Mouse (Mus musculus) limb, embryonic 11.5 days (tissue): ENCODE measurements at regions not wholly inside any gene's neighbourhood (a gene's known extent, or its start where the extent isn't known, plus 50 kb on each side); places are given as distances from the start of the nearest gene placed in this dataset.
A peak's percentile ranks its signal among the peaks of the same experiment; 100 is the strongest.

ENCODE experiments used
- ATAC-seq: fragments of 200-750 bp; cut with Nextera tagmentation; 2 replicates; pipeline ENCODE4 v1.8.0; 2017; ENCODE audit warnings: low read depth; ENCODE audit not compliant: insufficient number of reproducible peaks, low FRiP score, low TSS enrichment
- DNase-seq: peaks from one replicate; pipeline ENCODE4 v3.0.0-alpha.2; 2015; ENCODE audit warnings: low spot score
- H3K27ac ChIP-seq: fragments of 300-500 bp; sonication (generic); replicated peaks from 2 replicates; pipeline ENCODE4 v1.5.1; 2014; ENCODE audit warnings: low read depth, mild to moderate bottlenecking, low read length
- H3K27me3 ChIP-seq: fragments of 300-500 bp; sonication (generic); 2 replicates; pipeline ENCODE4 v1.6.1; 2014; ENCODE audit warnings: mild to moderate bottlenecking, low read length, mixed read lengths; ENCODE audit not compliant: control insufficient read depth, insufficient read depth
- H3K36me3 ChIP-seq: fragments of 300-500 bp; sonication (generic); 2 replicates; pipeline ENCODE4 v1.6.1; 2014; ENCODE audit warnings: mild to moderate bottlenecking, low read length, moderate library complexity, mixed read lengths; ENCODE audit not compliant: control insufficient read depth, insufficient read depth
- H3K4me1 ChIP-seq: fragments of 300-500 bp; sonication (generic); 2 replicates; pipeline ENCODE4 v1.6.1; 2014; ENCODE audit warnings: low read length, mixed read lengths; ENCODE audit not compliant: control insufficient read depth, insufficient read depth
- H3K4me2 ChIP-seq: fragments of 300-500 bp; sonication (generic); 2 replicates; pipeline ENCODE4 v1.6.1; 2014; ENCODE audit warnings: low read depth, mild to moderate bottlenecking, moderate library complexity; ENCODE audit not compliant: severe bottlenecking
- H3K4me3 ChIP-seq: fragments of 300-500 bp; sonication (generic); 2 replicates; pipeline ENCODE4 v1.5.1; 2014; ENCODE audit warnings: low read depth, low read length
- H3K9ac ChIP-seq: fragments of 300-500 bp; sonication (generic); 2 replicates; pipeline ENCODE4 v1.6.1; 2014; ENCODE audit warnings: mild to moderate bottlenecking, low read length
- H3K9me3 ChIP-seq: fragments of 300-500 bp; sonication (generic); 2 replicates; pipeline ENCODE4 v1.6.1; 2016; ENCODE audit warnings: low read length; ENCODE audit not compliant: control insufficient read depth
- WGBS: fragments of 180-500 bp; shearing (Covaris S2); extraction: QIAGEN DNeasy Blood & Tissue Kit; methylation state at CpG from one replicate; pipeline ENCODE4 v1.1.7; 2014; 5-methylcytosine and 5-hydroxymethylcytosine counted together

DNA sequence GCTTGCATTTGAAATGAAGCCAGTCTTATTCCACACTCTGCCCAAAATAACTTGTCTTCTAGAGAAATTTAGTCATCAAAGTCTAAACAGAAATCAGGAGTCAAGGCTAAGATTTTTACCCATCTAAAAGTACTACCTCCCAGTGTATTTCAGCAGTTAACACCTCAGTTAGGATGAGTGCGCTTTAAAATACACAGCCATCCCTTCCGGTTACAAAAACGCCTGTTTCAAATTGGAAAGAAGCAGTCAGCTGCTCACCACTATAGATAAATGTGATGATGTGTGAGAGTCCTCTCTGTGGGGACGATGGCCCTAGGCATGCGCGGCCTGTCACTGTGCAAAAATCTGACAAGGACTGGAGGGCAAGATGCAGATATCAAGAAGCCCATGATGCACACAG is 99.0 kb upstream of the Dazl start:
- no peak overlapping the region for H3K4me3 ChIP-seq
- no peaks in the 10 kb centered on the region for H3K36me3 ChIP-seq
- H3K9ac ChIP-seq: no peak overlapping the region
- no peaks in the 10 kb centered on the region for H3K27me3 ChIP-seq
- DNase-seq (no peak), ATAC-seq (no peak)
- H3K27ac ChIP-seq: no peak overlapping the region
- no peak overlapping the region for H3K4me2 ChIP-seq
- WGBS: 89% methylated on average over 6 of the region's 6 CpGs
- H3K9me3 ChIP-seq: no peaks in the 10 kb centered on the region
- H3K4me1 ChIP-seq: no peaks in the 10 kb centered on the region

DNA sequence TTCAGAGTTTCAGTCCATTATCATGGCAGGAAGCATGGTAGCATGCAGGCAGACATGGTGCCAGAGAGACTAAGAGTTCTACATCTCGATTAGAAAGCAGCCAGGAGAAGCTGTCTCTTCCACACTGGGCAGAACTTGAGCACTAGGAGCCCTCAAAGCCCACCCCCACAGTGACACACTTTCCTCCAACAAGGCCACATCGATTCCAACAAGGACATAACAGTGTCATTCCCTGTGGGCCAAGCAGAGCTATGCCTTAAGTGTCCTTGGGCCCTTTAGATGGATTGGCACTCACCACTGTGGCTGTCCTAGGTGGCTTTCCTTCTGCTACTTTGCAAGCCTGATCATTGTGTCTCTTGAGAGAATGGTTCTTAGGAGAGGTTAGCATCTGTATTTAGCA is 99.5 kb upstream of the Dazl start:
- DNase-seq (no peak), ATAC-seq (no peak)
- H3K27me3 ChIP-seq: no peaks in the 10 kb centered on the region
- H3K9ac ChIP-seq: no peak overlapping the region
- H3K4me1 ChIP-seq: no peaks in the 10 kb centered on the region
- no peak overlapping the region for H3K4me2 ChIP-seq
- no peaks in the 10 kb centered on the region for H3K36me3 ChIP-seq
- no peaks in the 10 kb centered on the region for H3K9me3 ChIP-seq
- WGBS: 81% methylated on average over 2 of the region's 2 CpGs
- no peak overlapping the region for H3K27ac ChIP-seq
- H3K4me3 ChIP-seq: no peak overlapping the region

DNA sequence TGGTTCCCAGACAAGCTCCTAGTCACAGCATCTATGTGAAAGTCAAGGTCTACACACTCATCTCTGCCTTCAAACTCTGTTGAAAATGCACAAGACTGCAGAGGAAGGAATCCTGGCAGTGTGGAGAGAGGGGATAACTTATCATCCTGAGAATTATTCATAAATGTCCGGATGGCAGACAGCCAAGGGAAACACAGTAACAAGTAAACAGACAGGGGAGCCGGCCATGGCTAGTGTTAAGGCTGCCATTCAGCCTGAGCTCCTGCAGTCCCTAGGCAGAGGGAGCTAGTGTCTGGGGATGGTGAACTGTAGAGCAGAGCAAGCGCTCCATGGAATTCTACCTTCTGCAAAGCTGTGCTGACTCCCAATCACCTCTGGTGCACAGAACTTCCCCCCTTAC is 100.3 kb upstream of the Dazl start:
- no peaks in the 10 kb centered on the region for H3K9me3 ChIP-seq
- no peaks in the 10 kb centered on the region for H3K36me3 ChIP-seq
- no peak overlapping the region for H3K9ac ChIP-seq
- WGBS: 80% methylated on average over 3 of the region's 3 CpGs
- no peak for ATAC-seq
- no peaks in the 10 kb centered on the region for H3K4me1 ChIP-seq
- no peak overlapping the region for H3K4me3 ChIP-seq
- no peak overlapping the region for H3K4me2 ChIP-seq
- no peak overlapping the region for H3K27ac ChIP-seq
- no peak for DNase-seq
- no peaks in the 10 kb centered on the region for H3K27me3 ChIP-seq

DNA sequence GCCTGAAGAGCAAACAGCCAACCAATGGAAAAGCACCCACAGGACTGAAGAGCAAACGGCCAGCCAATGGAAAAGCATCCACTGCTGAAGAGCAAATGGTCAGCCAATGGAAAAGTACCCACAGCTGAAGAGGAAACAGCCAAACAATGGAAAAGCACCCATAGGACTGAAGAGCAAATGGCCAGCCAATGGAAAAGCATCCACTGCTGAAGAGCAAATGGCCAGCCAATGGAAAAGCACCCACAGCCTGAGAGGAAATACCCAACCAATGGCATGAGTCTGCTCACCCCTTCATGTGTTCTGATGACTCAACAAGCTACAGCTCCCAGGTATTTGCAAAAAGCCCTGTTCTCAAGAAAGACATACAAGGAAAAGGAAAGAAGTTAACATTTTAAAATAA is 101.4 kb upstream of the Dazl start:
- WGBS: 95% methylated on average over 1 of the region's 1 CpGs
- ATAC-seq: no peak
- Histone ChIP-seq H3K9ac (no peak overlapping the region), H3K4me2 (no peak overlapping the region), H3K27ac (no peak overlapping the region), H3K36me3 (no peaks in the 10 kb centered on the region), H3K4me3 (no peak overlapping the region), H3K27me3 (no peaks in the 10 kb centered on the region), H3K9me3 (no peaks in the 10 kb centered on the region), H3K4me1 (no peaks in the 10 kb centered on the region)
- DNase-seq: no peak

DNA sequence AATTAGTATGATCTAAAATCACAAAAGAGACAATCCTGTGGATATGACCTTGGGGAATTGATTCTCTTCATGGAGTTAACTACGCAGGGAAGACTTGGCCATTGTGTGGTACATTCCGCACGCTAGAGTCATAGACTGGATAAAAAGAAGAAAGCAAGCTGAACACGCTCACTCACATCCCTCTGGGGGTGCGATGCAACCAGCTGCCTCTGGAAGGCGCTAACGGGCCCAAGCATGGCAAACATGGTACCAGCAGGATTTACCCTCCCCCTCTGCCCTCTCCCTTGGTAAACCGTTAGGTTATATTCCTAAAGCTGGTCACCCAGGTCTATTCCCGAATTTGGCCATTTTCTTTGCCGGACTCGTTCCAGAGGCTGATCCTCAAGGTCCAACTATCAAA is 102.2 kb upstream of the Dazl start:
- Histone ChIP-seq H3K27me3 (no peaks in the 10 kb centered on the region), H3K9ac (no peak overlapping the region), H3K9me3 (no peaks in the 10 kb centered on the region), H3K4me1 (no peaks in the 10 kb centered on the region), H3K4me2 (no peak overlapping the region), H3K36me3 (no peaks in the 10 kb centered on the region), H3K4me3 (no peak overlapping the region), H3K27ac (no peak overlapping the region)
- WGBS: 94% methylated on average over 11 of the region's 11 CpGs
- no peak for DNase-seq
- no peak for ATAC-seq

DNA sequence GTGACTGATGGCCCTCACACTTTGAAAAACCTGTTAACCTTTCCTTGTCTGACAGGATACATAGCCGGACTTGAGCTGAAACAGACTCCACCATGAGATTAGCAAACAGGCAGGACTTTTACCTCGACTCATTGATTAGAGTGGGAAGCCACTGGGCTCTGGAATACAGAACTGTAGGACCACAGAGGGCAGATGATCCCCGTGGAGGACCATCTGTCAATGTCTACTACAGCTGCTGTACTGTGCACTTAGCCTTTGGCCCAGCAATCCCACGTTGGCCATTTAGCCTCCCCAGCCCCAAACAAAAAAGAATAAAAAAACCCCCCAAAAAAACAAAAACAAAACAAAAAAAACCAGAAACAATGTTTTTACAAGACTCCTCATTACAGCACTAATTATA is 103.9 kb upstream of the Dazl start:
- no peak overlapping the region for H3K9ac ChIP-seq

DNA sequence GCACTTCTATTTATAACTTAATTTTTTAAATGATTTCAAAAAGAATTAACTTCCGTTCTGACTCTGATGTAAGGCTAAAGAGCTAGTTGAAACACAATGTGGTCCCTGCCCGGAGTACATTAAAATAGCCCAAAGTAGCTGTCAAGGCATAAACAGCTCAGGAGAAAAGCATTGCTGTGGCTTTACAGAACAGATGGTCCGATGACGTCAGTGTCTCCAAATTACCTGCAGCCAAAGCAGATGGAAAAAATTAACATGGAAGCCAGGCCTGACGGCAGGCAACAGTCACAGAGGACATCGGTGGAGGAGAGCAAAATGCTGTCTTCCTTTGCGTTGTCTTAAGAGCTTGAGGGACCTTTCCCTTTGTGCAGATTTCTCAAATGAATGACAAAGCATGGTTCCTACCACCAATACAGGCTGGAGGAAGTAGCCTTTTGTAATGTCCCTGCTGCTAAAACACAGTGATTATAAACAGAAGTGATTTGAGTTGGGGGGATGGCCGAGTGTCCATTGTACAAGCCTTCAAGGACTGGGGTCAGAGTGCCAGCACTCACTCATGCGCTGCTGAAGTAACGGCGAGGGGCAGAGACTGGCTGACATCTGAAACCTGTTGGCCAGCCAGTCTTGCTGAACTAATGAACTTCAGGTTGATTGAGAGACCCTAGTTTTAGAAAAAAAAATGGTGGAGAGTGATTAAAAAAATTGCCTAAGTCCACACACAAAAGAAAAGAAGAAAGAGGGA is 101.8 kb upstream of the Plcl2 start:
- no peaks in the 10 kb centered on the region for H3K9me3 ChIP-seq
- H3K36me3 ChIP-seq: no peaks in the 10 kb centered on the region
- WGBS: 13% methylated on average over 11 of the region's 11 CpGs
- peak overlapping the region; percentile 21; the same call in 1 of the 2 replicates for H3K4me2 ChIP-seq
- H3K4me1 ChIP-seq: peaks cover 3% of the 10 kb centered on the region; the same call in 1 of the 2 replicates
- no peak overlapping the region for H3K27ac ChIP-seq
- H3K4me3 ChIP-seq: no peak overlapping the region
- H3K9ac ChIP-seq: no peak overlapping the region
- peak; percentile 80 for DNase-seq
- H3K27me3 ChIP-seq: no peaks in the 10 kb centered on the region
- peak; percentile 80; the same call in 1 of the 2 replicates for ATAC-seq

More for the DNA sequence above, 103.9 kb upstream of the Dazl start:
- no peaks in the 10 kb centered on the region for H3K9me3 ChIP-seq
- H3K4me1 ChIP-seq: no peaks in the 10 kb centered on the region
- ATAC-seq: no peak
- DNase-seq: no peak
- H3K4me2 ChIP-seq: no peak overlapping the region
- no peak overlapping the region for H3K4me3 ChIP-seq
- no peaks in the 10 kb centered on the region for H3K36me3 ChIP-seq
- H3K27me3 ChIP-seq: no peaks in the 10 kb centered on the region
- H3K27ac ChIP-seq: no peak overlapping the region
- WGBS: 43% methylated on average over 4 of the region's 4 CpGs

DNA sequence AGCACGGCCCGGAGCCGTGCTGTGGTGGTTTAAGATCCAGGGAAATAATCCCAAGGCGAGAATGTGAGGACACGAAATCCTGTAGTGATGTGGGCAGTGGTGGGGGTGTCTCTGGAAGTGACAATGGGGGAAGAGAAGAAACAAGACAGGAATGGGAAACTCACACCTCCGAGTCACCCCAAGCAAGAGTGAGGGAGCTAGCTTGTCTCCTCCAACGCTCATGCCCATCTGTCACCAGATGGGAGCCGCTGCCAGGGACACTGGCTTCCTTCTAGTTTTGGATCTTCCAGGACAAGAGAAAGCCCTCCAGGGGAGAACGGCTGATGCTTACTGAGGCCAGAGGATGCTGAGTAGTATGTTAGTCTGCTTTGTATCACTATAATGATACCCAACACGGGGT is 100.6 kb upstream of the Plcl2 start:
- Histone ChIP-seq H3K36me3 (no peaks in the 10 kb centered on the region), H3K27me3 (no peaks in the 10 kb centered on the region), H3K27ac (no peak overlapping the region), H3K9me3 (no peaks in the 10 kb centered on the region), H3K9ac (no peak overlapping the region), H3K4me2 (no peak overlapping the region), H3K4me3 (no peak overlapping the region), H3K4me1 (peaks cover 3% of the 10 kb centered on the region; the same call in 1 of the 2 replicates)
- WGBS: 78% methylated on average over 10 of the region's 10 CpGs
- DNase-seq: no peak
- no peak for ATAC-seq

DNA sequence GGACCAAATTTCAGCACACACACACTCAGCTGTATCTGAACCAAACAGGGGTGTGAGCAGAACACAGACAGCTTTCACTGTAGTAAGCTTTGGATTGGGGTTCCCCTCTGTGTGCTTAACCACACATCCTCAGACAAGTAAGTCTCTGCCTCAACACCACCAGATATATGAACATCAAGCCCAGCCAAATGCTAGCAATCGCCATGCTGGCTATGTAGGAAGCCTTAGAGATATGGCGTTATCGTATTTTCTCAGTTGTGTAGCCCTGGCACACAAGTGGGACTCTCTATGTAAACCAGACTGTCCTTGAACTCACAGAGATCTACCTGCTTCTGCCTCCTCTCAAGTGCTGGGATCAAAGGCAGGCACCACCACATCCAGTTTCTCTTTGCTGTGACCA is 99.9 kb upstream of the Plcl2 start:
- Histone ChIP-seq H3K36me3 (no peaks in the 10 kb centered on the region), H3K27me3 (no peaks in the 10 kb centered on the region), H3K4me1 (peaks cover 3% of the 10 kb centered on the region; the same call in 1 of the 2 replicates), H3K9me3 (no peaks in the 10 kb centered on the region), H3K27ac (no peak overlapping the region), H3K9ac (no peak overlapping the region), H3K4me2 (no peak overlapping the region), H3K4me3 (no peak overlapping the region)
- DNase-seq: no peak
- 94% methylated on average over 3 of the region's 3 CpGs for WGBS
- no peak for ATAC-seq
